Mouse (Mus musculus): Measurements from ENCODE around the gene Hexb.
"Not testable (repeated sequence)": the region's sequence is repeated elsewhere in the genome, so short reads cannot be mapped to it uniquely, and the experiment has no call there.

Hexb gene

DNA sequence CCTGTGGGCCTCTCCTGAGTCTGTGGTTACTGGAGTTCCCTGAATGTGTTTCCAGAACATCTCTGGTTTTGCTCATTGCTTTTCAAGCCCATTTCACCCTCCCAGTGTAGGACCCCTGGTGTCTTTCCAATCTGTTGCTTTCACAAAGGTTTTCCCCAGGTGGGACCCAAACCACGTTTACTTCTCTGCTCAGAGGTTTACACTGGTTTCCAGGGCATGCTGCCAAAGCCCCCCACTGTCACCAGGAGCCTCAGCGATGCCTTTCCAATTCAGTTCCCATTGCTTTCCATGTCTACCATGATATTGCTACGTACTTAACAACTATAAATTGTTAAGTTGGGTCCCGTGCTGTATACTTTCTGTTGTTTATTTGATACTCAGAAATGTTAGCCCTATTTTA lies 15.3 kb downstream of the Hexb start:
- DNase-seq (ENCODE audit: low read depth, low spot score): no peak

DNA sequence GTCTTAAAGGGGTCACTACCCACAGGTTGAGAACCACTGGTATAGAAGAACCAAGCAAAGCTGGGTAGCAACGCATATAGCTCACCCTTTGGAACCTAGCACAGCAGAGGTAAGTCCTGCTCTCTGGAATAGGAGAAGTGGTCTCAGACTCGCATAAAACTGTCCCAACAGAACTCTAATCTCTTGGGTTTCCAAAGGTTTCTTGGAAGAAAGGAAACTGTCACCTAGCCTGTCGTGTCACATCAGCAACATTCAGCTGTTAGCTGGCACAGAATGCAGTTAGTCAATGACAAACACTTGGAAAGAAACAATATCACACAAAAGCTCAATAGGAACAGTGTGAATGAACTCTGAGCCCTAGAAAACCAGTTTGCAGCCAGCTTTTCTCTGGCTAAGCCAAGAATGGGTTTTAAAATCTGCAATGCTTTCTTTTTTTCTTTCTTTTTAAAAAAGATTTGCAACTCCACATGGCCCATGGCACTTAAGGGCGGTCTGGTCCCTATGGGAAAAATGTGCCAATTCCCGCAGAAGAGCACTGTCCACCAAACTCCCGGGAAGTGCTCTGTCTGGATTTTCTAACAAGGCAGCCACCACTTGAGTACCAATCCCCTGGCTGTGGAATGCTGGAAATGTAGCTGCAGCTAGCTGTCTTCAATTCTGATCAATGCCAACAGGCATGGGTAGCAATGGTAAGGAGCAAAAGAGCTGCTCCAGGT lies 17.9 kb downstream of the Hexb start:
- no peak for DNase-seq (ENCODE audit: low read depth, low spot score)

DNA sequence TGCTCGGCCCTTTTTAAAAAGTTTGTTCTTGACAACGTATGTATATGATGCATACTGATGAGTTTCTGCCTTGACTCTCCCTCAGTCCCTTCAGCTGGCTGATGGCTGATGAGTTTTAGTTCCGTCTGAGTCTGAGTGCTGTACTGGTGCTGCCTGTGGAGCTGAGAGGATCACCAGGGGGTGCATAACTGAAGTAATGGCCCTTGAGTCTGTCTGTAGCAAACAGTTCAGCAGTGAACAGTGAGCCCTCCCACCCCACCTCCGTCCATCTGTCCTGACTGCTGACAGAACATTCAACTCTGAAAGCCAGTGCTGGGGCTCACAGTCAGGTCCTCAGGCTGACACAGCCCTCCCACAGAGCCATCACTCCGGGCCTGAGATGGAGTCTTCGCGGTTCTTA lies 19.2 kb downstream of the Hexb start:
- DNase-seq (ENCODE audit: low read depth, low spot score): no peak

DNA sequence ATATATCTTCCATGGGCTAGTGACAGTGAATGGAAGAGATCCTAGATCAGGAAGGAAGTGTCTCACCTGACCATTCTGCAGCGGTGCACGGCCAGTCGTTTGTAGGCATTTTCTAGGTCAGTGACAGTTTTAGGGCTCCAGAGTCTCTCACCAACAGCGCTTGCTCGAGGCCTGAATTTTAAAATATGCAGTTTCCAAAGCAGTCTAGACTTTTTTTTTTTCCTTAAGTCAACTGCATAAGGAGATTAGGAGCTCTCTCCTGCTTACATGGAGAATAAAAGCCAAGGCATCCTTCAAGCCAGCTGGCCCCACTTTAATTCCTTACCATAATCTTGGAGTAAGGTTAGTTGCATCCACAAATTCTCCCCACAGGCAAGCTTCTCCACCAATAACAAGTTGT lies 21.4 kb downstream of the Hexb start:
- no peak for DNase-seq (ENCODE audit: low read depth, low spot score)

DNA sequence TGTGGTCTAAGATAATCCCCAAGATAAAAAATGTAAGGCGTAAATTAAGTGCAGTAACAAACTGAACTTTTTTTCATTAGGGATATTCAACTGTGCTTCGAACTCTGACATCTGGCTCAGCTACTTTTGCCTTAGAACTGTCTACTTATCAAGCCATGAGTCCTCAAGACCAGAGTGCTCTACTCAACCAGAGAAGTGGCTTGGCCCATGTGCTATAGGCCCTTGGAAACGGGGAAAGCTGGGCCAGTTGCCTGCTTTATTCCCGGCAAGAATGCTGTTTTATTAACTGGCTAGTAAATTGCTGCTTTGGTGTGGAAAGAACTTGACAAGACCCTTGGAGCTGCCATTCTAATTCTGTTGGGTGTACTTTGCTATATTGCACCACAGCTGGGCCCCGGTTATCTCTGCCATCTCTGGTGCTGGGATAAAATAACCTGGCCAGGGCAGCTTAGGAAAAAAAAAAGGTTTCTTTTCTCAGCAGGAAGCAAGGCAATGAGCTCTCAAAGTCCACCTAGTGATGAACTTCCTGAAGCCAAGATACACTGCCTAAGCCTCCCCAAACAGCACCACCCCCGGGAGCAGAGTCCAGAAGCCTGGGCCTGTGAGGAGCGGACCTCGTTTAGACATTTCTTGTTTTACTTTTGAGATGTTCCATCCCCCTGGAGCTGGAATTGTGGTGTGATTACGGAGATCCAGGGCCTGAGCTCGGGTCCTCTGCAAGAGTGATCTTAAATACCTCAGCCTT lies 22.5 kb downstream of the Hexb start:
- DNase-seq (ENCODE audit: low read depth, low spot score): no peak

DNA sequence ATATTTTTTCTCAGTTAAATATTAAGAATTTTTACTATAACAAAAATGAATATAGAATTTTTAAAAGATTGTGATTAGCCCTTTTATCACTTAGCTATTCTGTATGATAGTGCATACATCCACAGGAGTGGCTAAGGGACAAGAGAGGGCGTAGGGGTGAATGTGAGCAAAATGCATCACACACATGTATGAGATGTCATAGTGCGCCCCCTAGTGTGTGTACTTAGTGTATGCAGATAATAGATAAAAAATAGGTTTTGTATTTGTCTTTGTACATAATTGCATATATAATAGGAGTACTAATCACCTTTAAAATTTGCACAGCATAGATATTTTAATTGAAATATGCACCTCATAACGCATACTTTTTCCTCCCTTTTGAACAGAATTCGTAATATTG lies 52.3 kb downstream of the Hexb start:
- peak; percentile 61 for DNase-seq (ENCODE audit: low read depth, low spot score)

DNA sequence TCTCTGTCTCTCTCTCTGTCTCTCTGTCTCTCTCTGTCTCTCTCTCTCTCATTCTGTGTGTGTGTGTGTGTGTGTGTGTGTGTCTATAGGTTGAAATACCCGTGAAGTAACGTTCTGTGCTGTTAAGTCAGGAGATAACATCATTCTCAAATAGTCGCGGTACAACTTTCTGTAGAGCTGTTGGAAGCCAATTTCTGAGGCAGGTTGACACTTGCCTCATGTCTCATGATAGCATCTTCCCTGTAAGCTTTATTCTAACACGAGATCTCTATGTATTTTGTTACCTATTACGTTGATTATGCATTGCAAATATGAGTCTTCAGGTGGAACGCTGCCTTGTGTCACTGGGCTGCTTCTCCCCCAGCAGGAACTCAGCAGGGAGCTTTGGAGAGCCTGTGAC lies 55.8 kb downstream of the Hexb start:
- no peak for DNase-seq (ENCODE audit: low read depth, low spot score)

DNA sequence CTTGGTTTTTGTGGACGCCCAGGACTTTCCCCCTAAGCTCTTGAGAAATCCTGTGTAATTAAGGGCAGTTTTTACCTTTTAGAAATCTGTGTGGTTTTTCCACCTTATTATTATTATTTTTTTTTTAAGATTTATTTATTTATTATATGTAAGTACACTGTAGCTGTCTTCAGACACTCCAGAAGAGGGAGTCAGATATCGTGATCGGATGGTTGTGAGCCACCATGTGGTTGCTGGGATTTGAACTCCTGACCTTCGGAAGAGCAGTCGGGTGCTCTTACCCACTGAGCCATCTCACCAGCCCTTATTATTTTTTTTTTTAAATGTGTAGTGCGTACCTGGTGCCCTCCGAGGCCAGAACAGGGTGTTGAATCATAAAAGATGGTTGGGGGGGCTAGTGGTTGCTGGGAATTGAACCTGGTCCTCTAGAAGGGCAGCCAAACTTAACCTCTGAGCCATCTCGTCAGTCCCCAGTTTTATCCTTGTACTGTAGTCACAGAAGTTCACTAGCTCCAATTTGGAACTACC lies 59.7 kb downstream of the Hexb start:
- not testable (repeated sequence) for DNase-seq (ENCODE audit: low read depth, low spot score)

DNA sequence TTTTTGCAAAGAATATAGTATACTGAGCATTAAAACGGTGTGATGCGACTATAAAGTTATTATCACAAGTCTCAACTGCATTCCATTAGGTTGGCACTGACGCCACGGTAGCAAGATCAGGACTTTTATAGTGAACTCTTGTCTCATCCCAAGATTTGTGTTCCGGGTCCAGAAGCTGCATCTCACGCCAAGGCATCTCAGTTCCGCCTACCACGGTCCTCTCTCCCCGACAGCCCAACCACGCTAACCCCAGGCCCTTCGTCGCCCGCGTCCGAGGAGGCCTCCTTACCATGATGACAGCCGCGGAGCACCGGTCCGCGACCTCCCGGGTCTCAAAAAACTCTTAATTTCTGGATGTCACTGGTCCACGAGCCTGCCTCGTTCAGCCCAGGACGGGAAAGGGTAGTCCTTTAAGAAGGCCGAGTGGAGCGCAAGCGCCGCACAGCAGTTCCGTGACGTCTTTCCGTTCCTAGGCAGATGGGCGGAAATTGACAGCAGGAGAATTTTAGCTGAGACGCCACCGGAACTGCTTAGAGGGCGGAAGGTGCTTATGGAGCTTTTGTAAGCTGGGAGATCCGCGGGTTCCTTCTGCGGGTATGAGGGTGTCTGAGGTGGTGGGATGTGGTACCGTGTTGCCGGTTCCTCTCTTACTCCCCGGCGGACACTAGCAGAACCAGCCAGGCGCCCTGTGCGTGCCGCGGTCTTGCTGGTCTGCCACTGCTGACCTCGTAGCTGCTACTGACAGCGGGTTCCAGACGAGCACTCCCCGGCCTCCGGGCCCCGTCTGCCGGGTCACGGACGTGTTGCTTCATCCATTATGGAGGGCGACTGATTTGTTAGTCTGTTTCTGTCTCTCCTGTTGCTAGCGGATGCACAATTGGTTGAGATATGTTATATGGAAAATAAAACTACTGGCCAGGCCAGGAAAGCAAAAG lies 60.4 kb downstream of the Hexb start, which contains the start of the genes Gfm2 and Nsa2:
Gene Gfm2 (plus strand): TSS at position 472 of the 935 bp plus-strand sequence.
Gene Nsa2 (minus strand): TSS at position 472 of the 935 bp plus-strand sequence.
- peak; percentile 95 for DNase-seq (ENCODE audit: low read depth, low spot score)

DNA sequence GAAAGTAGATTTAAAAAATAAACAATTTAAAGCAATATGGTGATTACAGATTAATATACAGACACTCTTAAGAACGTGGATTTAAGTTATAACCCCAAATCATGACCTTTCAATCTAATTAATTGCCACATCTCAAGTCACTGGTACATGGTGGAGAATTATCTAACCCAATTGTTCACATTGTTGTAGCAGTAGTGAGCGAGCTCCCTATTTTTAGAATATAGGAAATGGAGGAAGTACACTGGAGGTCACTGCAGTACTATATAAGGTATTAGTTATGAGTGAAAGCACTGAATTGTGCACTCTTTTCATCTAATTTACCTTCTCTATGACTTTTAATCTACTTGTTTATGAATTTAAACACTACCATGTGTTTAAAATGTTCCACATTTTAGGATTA lies 67.7 kb downstream of the Hexb start:
- DNase-seq (ENCODE audit: low read depth, low spot score): not testable (repeated sequence)

DNA sequence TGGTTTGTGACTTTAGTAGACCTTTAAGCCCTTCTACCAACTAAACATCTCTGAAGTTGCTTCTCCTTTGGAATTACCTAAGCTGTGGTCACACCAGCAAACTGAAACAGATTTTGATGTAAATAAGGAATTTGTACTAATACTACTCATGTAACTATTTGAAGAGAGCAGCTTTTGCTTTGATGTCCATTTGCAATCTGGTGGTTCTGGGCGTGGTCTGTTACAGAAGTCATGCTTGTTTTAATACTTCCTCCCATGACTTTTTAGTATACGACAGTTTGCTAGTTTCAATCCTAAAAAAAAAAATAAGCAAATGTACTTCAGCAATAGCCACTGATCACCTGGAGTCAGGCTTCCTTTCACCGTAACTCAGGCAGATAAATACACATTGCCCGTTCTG lies 68.5 kb downstream of the Hexb start:
- not testable (repeated sequence) for DNase-seq (ENCODE audit: low read depth, low spot score)
